Mouse (Mus musculus): ENCODE data around the gene Hspa12a. TPM values are rescaled to one million over a fixed set of nuclear protein-coding genes. Genes with fewer than 3 reads are reported as not detected.
A peak's percentile ranks its signal among the peaks of the same experiment; 100 is the strongest.

The Hspa12a gene
- polyA plus RNA-seq, 1 experiment from 2014 or later: 57.9 TPM

DNA sequence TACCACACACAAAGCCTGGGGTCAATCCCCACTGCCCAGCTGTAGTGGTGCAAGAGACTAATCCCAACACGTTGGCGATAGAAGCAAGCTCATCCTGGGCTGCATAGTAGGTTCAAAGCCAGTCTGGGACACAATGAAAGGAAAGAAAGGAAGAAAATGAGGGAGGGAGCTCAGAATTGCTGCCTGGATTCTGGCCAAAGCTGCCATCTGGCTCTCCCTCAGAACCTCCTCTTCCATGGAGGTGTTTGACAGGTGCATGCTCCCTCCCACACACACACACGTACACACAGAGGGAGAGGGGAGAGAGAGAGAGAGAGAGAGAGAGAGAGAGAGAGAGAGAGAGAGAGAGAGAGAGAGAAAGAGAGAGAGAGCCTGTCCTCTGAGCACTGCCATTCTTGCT is 47.2 kb downstream of the Hspa12a start:
- Histone ChIP-seq H3K27me3 (ENCODE audit: control insufficient read depth, insufficient read depth, low read depth, low read length) (no peaks in the 10 kb centered on the region), H3K4me3 (ENCODE audit: low read depth, low read length) (no peak overlapping the region), H3K36me3 (ENCODE audit: control insufficient read depth, insufficient read depth, low read length) (no peaks in the 10 kb centered on the region), H3K9ac (ENCODE audit: low read depth, low read length) (no peak overlapping the region), H3K27ac (ENCODE audit: low read length) (no peak overlapping the region), H3K4me1 (ENCODE audit: control insufficient read depth, insufficient read depth, low read length) (no peaks in the 10 kb centered on the region), H3K9me3 (replicated peaks; ENCODE audit: control insufficient read depth, low read length, poor library complexity, severe bottlenecking) (no peaks in the 10 kb centered on the region), H3K4me2 (ENCODE audit: low read length) (no peak overlapping the region)
- ATAC-seq: no peak
- 60% methylated on average over 2 of the region's 3 CpGs for WGBS

DNA sequence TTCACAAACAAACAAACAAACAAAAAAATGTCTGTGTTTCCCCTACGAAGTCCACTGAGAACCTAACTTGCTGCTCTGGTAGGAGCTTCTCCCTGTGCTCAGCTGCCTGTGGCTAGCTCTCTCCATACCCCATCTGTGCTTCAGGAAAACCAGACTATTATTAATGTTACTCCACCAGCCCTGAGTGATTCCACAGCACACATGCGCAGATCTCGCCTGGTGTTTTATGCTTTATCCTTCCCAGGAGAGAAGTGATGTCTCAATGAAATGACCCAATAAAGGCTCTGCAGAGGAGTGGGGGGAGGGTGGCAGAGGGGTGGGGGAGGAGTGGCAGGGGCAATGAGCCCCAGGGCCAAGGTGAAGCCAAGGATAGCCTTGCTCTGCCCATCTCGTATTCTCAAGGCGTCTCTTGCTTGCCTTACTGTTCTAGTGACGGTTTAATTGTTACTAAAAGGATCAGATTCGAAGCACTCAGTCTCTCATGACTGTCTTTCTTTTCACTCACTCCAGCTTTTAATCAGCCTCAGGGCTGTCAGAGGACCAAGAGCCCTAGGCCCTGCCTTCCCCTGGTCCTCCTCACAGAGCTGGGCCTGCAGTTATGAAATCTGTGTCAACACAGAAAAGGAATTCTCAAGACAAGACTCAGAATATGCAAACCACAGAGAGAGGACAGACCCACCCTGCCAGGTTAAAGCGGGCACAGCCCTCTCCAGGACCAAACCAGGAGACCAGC is 54.0 kb downstream of the Hspa12a start:
- peak overlapping the region; percentile 55 for H3K27ac ChIP-seq (ENCODE audit: low read length)
- no peaks in the 10 kb centered on the region for H3K36me3 ChIP-seq (ENCODE audit: control insufficient read depth, insufficient read depth, low read length)
- H3K4me2 ChIP-seq (ENCODE audit: low read length): no peak overlapping the region
- no peak for ATAC-seq
- H3K9me3 ChIP-seq (replicated peaks; ENCODE audit: control insufficient read depth, low read length, poor library complexity, severe bottlenecking): no peaks in the 10 kb centered on the region
- H3K27me3 ChIP-seq (ENCODE audit: control insufficient read depth, insufficient read depth, low read depth, low read length): no peaks in the 10 kb centered on the region
- no peak overlapping the region for H3K9ac ChIP-seq (ENCODE audit: low read depth, low read length)
- no peak overlapping the region for H3K4me3 ChIP-seq (ENCODE audit: low read depth, low read length)
- 57% methylated on average over 8 of the region's 8 CpGs for WGBS
- 0 out of 2 replicates have a peak, but pooled peaks cover 3% of the 10 kb centered on the region for H3K4me1 ChIP-seq (ENCODE audit: control insufficient read depth, insufficient read depth, low read length)

DNA sequence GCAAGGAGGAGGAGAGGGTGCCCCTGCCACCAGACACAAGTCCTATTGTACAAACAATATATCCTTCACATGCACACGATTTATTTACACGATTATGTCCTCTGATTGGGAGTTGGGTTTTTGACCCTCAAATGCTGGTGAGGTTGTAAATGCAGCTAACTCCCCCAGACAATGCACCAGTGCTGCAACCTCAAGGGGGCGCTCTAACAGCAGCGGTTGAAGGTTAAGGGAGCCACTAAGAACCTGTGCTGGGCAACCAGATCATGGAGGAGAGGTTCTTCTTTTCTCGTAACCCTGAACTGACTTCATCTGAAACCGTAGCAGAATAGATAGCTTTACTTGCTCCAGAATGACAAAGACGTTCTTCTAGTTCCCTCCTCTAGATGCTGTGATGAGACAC is 57.0 kb downstream of the Hspa12a start:
- H3K27ac ChIP-seq (ENCODE audit: low read length): no peak overlapping the region
- no peak overlapping the region for H3K9ac ChIP-seq (ENCODE audit: low read depth, low read length)
- no peaks in the 10 kb centered on the region for H3K27me3 ChIP-seq (ENCODE audit: control insufficient read depth, insufficient read depth, low read depth, low read length)
- 72% methylated on average over 7 of the region's 7 CpGs for whole genome bisulfite sequencing
- H3K4me3 ChIP-seq (ENCODE audit: low read depth, low read length): no peak overlapping the region
- H3K9me3 ChIP-seq (replicated peaks; ENCODE audit: control insufficient read depth, low read length, poor library complexity, severe bottlenecking): no peaks in the 10 kb centered on the region
- no peak for ATAC-seq
- no peak overlapping the region for H3K4me2 ChIP-seq (ENCODE audit: low read length)
- no peaks in the 10 kb centered on the region for H3K36me3 ChIP-seq (ENCODE audit: control insufficient read depth, insufficient read depth, low read length)
- H3K4me1 ChIP-seq (ENCODE audit: control insufficient read depth, insufficient read depth, low read length): 0 out of 2 replicates have a peak, but pooled peaks cover 3% of the 10 kb centered on the region

DNA sequence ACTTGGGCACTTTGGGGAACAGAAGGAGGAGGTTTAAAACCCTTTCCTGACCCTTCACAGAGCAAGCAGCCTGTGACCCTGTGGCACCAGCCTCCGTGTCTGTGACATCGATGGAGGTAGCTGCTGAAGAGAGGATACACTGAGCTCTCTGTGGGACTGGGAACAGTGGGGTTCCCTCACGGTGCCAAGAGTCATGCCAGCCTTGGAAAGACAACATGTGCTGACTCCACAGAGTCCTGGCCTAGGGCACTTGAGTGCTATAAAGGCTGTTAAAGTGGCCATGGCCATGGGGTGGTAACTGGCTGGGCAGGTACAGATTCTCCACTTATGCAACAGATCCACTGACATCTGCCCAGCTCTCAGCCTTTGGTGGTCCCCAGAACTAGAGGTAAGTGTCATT is 60.0 kb downstream of the Hspa12a start:
- H3K27ac ChIP-seq (ENCODE audit: low read length): no peak overlapping the region
- no peaks in the 10 kb centered on the region for H3K9me3 ChIP-seq (replicated peaks; ENCODE audit: control insufficient read depth, low read length, poor library complexity, severe bottlenecking)
- ATAC-seq: no peak
- H3K4me2 ChIP-seq (ENCODE audit: low read length): no peak overlapping the region
- H3K4me3 ChIP-seq (ENCODE audit: low read depth, low read length): no peak overlapping the region
- no peaks in the 10 kb centered on the region for H3K27me3 ChIP-seq (ENCODE audit: control insufficient read depth, insufficient read depth, low read depth, low read length)
- H3K9ac ChIP-seq (ENCODE audit: low read depth, low read length): no peak overlapping the region
- H3K4me1 ChIP-seq (ENCODE audit: control insufficient read depth, insufficient read depth, low read length): no peaks in the 10 kb centered on the region
- 80% methylated on average over 3 of the region's 3 CpGs for WGBS
- H3K36me3 ChIP-seq (ENCODE audit: control insufficient read depth, insufficient read depth, low read length): no peaks in the 10 kb centered on the region

DNA sequence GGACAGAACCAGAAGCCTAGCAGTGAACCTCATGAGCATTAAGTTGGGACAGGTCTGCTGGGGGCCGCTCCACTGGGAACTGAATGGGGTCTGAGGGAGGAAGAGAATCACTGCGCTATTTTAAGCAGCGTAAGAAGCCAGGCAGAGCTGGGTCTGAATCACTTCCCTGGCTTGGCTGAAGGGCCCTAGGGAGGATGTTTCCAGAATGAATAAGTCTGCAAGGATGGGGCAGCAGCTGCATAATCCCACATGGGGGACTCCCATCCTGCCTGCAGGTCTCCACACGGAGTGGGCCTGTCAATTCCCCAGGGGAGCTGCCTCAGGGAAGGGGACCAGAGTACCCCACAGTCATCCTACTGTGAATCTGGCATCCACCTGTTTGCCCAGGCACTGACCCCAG is 61.1 kb downstream of the Hspa12a start:
- Histone ChIP-seq H3K27ac (ENCODE audit: low read length) (no peak overlapping the region), H3K36me3 (ENCODE audit: control insufficient read depth, insufficient read depth, low read length) (no peaks in the 10 kb centered on the region), H3K4me3 (ENCODE audit: low read depth, low read length) (no peak overlapping the region), H3K9ac (ENCODE audit: low read depth, low read length) (no peak overlapping the region), H3K4me2 (ENCODE audit: low read length) (no peak overlapping the region), H3K9me3 (replicated peaks; ENCODE audit: control insufficient read depth, low read length, poor library complexity, severe bottlenecking) (no peaks in the 10 kb centered on the region), H3K27me3 (ENCODE audit: control insufficient read depth, insufficient read depth, low read depth, low read length) (no peaks in the 10 kb centered on the region), H3K4me1 (ENCODE audit: control insufficient read depth, insufficient read depth, low read length) (no peaks in the 10 kb centered on the region)
- ATAC-seq: no peak
- 77% methylated on average over 4 of the region's 4 CpGs for WGBS

DNA sequence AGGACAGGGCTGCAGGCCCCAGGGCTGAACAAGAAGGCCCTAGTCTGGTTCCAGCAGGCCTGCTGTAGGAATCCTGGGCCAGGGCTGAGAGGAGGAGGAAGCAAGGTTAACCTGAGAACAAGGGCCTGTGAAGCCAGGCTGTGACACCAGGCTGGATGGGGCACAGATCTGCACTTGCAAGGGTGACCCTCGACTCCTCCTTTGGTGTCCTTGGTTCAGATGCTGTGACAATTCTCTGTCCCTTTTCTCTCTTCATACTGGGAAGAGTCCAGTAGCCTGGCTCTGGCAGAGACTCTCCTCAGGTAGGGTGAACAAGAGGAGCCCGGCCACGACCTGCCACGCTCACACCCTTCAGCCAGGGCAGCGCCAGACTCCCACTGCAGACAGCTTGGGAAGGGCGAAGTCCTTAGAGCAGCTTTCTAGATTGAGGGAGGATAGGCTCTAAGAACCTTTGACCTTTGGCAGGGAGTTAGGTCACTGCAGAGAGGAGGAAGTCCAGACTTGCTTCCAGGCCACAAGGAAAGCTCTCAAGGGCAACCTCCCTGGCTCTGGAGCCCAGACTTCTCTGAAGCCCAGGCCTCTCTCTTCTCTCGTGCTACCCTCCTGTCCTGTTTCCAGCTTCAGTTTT is 64.0 kb downstream of the Hspa12a start:
- 90% methylated on average over 7 of the region's 7 CpGs for WGBS
- ATAC-seq: no peak
- Histone ChIP-seq H3K36me3 (ENCODE audit: control insufficient read depth, insufficient read depth, low read length) (no peaks in the 10 kb centered on the region), H3K4me2 (ENCODE audit: low read length) (no peak overlapping the region), H3K4me3 (ENCODE audit: low read depth, low read length) (no peak overlapping the region), H3K9ac (ENCODE audit: low read depth, low read length) (no peak overlapping the region), H3K4me1 (ENCODE audit: control insufficient read depth, insufficient read depth, low read length) (no peaks in the 10 kb centered on the region), H3K27ac (ENCODE audit: low read length) (no peak overlapping the region), H3K27me3 (ENCODE audit: control insufficient read depth, insufficient read depth, low read depth, low read length) (no peaks in the 10 kb centered on the region), H3K9me3 (replicated peaks; ENCODE audit: control insufficient read depth, low read length, poor library complexity, severe bottlenecking) (no peaks in the 10 kb centered on the region)

DNA sequence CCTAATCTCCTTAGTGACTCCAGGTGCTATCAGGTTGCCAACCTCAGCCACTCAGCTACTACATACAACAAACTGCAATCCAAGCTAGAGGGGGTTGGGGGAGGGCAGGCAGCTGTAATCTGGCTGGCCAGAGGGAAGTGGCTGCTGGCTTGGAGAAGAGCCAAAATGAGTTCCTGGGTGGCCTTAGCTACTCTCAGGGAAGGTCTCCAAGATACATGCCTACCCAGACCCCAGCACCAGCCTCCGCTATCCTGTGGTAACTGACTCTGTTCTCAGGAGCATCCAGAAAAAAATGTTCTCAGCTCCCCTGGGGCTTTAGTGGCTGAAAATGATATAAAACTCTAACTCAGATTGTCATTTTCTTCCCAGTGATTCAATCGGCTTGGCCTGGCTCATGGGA is 64.9 kb downstream of the Hspa12a start:
- Histone ChIP-seq H3K27me3 (ENCODE audit: control insufficient read depth, insufficient read depth, low read depth, low read length) (no peaks in the 10 kb centered on the region), H3K36me3 (ENCODE audit: control insufficient read depth, insufficient read depth, low read length) (no peaks in the 10 kb centered on the region), H3K4me1 (ENCODE audit: control insufficient read depth, insufficient read depth, low read length) (no peaks in the 10 kb centered on the region), H3K27ac (ENCODE audit: low read length) (no peak overlapping the region), H3K4me2 (ENCODE audit: low read length) (no peak overlapping the region), H3K4me3 (ENCODE audit: low read depth, low read length) (no peak overlapping the region), H3K9ac (ENCODE audit: low read depth, low read length) (no peak overlapping the region), H3K9me3 (replicated peaks; ENCODE audit: control insufficient read depth, low read length, poor library complexity, severe bottlenecking) (no peaks in the 10 kb centered on the region)
- 65% methylated on average over 2 of the region's 2 CpGs for WGBS
- no peak for ATAC-seq

DNA sequence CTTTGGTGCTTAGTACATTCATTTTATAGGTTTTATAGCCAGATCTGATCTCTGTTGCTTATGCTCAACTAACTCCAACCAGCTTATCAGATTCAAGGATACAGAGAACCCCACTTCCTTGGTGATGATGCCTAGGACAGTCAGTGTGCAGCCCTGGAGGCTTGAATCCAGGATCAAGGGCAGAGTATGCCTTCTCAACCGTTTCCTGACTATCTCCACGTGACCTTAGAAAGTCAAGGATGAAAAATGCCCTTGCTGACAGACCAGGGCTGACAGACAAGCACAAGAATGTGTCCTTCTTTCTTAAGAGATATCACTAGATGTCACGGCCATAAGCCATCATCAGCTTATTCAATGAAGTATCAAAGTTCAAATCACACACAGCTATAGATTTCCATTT is 69.9 kb downstream of the Hspa12a start:
- no peaks in the 10 kb centered on the region for H3K4me1 ChIP-seq (ENCODE audit: control insufficient read depth, insufficient read depth, low read length)
- 77% methylated on average over 3 of the region's 3 CpGs for WGBS
- no peak for ATAC-seq

DNA sequence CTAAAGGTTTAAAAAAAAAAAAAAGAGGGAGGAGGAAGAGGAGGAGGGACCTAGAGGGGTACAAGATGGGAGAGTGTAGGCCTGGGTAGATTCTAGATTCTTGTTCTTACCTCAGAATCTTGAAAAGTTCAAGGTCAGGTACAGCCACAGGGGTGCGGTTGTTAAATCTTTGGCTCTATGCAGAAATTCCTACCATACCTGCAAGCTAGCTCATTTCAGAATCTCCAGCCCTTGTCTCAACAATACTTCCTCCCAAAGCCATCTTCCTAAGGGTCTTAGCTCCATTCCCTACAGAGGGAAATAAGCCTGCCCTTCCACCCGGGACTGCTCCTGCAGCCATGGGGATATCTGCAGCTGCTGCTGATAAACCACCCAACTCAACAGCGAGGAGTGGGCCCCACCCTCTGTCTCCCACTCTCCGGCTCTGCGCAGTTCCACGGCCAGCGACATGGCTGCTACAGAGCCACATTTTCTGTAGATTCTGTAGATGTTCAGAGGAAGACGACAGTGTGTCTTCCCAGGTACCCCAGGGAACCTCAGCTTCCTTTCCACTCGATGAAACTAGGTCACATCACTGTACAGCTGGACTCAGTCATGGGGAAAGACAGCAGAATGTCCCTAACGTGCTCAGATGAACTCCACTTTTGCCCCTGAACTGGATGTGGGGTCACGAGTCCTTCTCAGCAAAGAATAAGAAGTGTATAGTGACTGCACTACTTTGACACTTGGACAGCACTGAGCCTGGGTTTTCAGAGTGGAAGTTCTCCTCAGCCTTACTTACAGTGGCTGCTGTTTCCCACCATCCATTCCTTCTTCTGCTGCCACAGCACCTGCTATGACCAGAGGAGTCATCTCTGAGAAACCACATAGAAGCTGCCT is 70.8 kb downstream of the Hspa12a start:
- ATAC-seq: no peak
- 79% methylated on average over 11 of the region's 11 CpGs for WGBS
- H3K9ac ChIP-seq (ENCODE audit: low read depth, low read length): no peak overlapping the region

More for the DNA sequence above, 69.9 kb downstream of the Hspa12a start:
- H3K4me3 ChIP-seq (ENCODE audit: low read depth, low read length): no peak overlapping the region
- no peak overlapping the region for H3K4me2 ChIP-seq (ENCODE audit: low read length)
- no peaks in the 10 kb centered on the region for H3K36me3 ChIP-seq (ENCODE audit: control insufficient read depth, insufficient read depth, low read length)
- H3K27ac ChIP-seq (ENCODE audit: low read length): no peak overlapping the region
- no peak overlapping the region for H3K9ac ChIP-seq (ENCODE audit: low read depth, low read length)
- H3K27me3 ChIP-seq (ENCODE audit: control insufficient read depth, insufficient read depth, low read depth, low read length): no peaks in the 10 kb centered on the region
- no peaks in the 10 kb centered on the region for H3K9me3 ChIP-seq (replicated peaks; ENCODE audit: control insufficient read depth, low read length, poor library complexity, severe bottlenecking)

More for the DNA sequence above, 70.8 kb downstream of the Hspa12a start:
- Histone ChIP-seq H3K4me1 (ENCODE audit: control insufficient read depth, insufficient read depth, low read length) (no peaks in the 10 kb centered on the region), H3K27ac (ENCODE audit: low read length) (no peak overlapping the region), H3K36me3 (ENCODE audit: control insufficient read depth, insufficient read depth, low read length) (no peaks in the 10 kb centered on the region), H3K4me2 (ENCODE audit: low read length) (no peak overlapping the region), H3K27me3 (ENCODE audit: control insufficient read depth, insufficient read depth, low read depth, low read length) (no peaks in the 10 kb centered on the region), H3K4me3 (ENCODE audit: low read depth, low read length) (no peak overlapping the region), H3K9me3 (replicated peaks; ENCODE audit: control insufficient read depth, low read length, poor library complexity, severe bottlenecking) (no peaks in the 10 kb centered on the region)
